Mouse (Mus musculus): Measurements from ENCODE around the gene Ly6g6f. TPM values are rescaled to one million over a fixed set of nuclear protein-coding genes. Genes with fewer than 3 reads are reported as not detected.
A peak's percentile ranks its signal among the peaks of the same experiment; 100 is the strongest.

The Ly6g6f gene
- total RNA-seq, 2 experiments from 2014 or later, result not detected

- DNase-seq, result no peak
These were observed 7.6 kb downstream of the Ly6g6f start, which contains the start of gene Ly6g6d for GRCm38 (mm10) chr17:35077786-35078233. Gene Ly6g6d, minus strand, starts transcription at chr17:35078065.

DNA sequence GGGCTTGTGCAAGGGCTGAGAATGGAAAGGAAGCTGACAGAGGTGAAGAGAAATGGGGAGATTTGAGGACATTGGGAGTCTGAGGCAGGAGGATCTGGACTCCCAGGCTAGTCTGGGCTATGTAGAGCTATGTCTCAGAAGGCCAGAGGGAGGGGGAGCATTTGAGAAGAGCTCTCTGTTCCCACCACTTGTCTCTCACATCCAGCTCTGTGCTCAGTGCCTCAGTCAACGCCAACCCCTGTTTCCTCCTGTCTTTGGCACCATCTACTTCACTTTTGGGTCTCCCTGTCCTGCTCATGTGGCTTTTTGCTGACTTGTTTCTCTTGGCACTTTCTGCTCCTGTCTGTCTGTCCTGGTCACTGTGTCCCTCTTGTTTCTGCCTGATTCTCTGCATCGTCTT is 8.1 kb downstream of the Ly6g6f start:
- DNase-seq, result no peak

DNA sequence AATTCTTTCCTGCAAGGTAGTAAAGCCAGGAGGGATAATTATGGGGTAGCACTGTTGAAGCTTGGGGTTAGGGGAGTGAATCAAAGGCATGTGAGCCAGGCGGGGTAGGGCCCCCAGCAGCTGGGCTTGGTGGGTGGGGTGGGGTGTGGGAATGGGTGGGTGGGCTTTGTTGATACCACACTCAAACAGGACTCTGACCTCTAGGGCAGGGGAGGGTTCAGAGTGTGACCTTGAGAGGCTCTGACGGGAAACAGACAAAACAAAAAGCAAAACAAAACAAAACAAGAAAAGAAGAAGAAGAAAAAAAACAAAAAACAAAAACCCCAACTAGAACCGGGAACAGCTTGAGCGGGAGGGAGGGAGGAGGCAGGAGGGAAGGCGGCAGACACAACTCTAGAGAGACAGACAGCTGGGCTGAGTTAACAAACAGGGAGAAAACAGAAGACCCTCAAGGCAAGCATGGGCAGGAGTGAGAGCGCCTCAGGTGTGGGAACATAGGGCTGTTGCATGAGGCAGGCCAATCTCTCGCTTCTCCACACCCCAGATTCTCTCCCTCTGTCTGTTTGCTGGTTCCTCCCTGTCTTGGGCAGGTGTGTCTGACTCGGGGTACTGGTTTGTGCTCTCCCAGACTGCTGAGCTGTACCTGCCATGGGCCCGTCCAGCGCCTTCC is 8.8 kb downstream of the Ly6g6f start, which contains the start of gene Ly6g6e:
Gene Ly6g6e (plus strand): TSS at position 396 of the 670 bp plus-strand sequence.
- no peak for DNase-seq

- DNase-seq, result no peak
These were observed 11.3 kb downstream of the Ly6g6f start for GRCm38 (mm10) chr17:35074097-35074496.

DNA sequence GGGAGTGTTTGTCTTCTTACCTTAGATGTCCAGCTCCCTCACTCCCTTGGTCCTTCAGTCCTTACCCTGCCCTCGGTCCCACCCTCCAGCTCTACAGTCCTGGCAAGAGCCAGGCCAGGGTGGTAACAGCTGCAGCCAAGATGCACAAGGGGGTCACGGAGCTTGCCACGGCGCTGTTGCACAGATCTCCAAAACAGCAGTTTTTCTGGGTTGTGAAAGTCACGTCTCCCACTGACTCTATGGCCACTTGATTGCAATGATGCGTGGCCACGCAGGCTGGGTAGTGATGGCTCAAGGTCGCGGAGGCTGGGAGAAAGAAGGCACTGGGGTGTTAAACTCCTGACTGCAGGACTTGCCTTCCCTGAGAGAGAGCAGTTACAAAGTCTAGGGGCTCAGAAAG is 14.0 kb downstream of the Ly6g6f start:
- no peak for DNase-seq

- no peak for DNase-seq
These were observed 14.7 kb downstream of the Ly6g6f start for GRCm38 (mm10) chr17:35070556-35071229.

DNA sequence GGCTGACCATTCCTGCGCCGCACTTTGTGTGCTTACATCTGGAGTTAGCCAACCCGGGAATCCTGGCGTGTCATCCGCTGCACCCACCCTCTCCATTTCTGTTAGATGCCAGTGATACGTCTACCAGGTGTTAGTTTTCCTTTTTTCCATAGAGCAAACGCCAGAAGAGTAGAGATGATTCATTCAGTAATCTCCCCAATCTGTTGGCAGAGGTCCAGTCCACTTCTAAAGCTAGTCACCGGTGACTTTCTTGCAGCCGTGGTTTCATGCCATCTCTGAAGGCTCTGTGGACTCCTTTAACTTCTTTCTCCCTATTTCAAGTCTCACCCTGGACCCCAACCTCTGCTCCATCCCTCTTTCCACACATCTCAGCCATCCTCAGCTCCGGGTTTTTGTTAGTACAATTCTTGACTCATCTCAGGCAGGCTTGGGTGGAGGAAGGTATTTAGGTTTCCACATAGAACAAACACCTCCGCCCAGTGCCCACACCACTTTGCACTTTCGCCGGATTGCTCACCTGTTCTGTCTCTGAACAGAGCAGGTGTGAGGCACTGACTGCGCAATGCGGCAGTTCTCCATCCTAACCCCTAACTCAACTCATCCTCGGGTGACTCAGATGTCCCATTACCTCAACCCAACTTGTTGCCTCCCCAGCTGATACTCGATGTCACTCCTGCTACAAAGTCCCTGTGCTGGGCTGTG is 17.0 kb downstream of the Ly6g6f start:
- no peak for DNase-seq

GRCm38 (mm10) chr17:35066084-35066483 is 19.3 kb downstream of the Ly6g6f start, which contains the start of gene Mpig6b:
Gene Mpig6b, minus strand, starts transcription at chr17:35066184.
- DNase-seq, result no peak

GRCm38 (mm10) chr17:35064951-35065947 is 20.2 kb downstream of the Ly6g6f start, which contains the start of gene Ly6g6c:
Gene Ly6g6c, plus strand, starts transcription at chr17:35065388.
- peak; percentile 46 for DNase-seq

DNA sequence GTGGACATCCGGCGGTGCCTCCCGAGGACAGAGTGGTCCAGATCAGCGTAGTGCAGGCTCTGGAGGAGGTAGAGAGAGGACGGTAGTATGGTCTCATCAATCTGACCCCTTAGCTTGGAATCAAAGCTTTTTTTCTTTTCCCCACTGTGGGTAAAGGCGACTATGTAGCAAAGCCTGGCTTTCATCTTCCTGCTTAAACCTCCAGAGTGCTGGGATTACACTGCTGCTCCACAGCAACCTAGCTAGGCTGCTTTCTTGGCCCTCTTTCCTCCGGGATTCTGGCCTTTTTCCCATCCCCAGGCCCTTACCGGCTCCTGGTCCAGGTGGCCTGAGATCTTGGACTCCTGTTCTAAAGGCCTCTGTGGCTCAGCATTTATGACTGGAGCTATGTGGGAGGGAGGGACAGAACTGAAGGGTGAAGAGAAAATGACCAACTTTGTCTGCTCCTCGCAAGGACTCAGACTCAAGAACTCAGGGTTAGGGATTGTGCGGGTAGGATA is 21.0 kb downstream of the Ly6g6f start:
- no peak for DNase-seq

DNA sequence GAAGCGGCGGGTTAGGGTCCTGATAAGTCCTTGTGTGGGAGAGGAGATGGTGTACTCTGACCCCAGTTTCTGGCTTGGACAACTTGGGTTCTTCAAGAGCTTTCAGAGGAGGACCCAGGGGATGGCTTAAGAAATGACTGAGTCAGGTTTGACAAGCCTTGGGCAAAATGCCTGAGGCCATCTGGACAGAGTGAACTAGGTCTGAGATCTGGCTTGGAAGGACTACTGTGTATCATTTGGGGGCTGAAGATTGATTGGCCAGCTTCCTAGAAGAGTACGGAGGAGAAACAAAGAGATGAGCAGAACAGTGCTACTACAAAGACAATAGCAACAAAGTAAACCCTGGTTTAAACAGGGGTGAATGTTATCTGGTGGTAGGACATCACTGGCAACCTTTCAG is 21.9 kb downstream of the Ly6g6f start:
- DNase-seq, result no peak

GRCm38 (mm10) chr17:35061299-35061698 is 24.1 kb downstream of the Ly6g6f start:
- DNase-seq, result no peak

DNA sequence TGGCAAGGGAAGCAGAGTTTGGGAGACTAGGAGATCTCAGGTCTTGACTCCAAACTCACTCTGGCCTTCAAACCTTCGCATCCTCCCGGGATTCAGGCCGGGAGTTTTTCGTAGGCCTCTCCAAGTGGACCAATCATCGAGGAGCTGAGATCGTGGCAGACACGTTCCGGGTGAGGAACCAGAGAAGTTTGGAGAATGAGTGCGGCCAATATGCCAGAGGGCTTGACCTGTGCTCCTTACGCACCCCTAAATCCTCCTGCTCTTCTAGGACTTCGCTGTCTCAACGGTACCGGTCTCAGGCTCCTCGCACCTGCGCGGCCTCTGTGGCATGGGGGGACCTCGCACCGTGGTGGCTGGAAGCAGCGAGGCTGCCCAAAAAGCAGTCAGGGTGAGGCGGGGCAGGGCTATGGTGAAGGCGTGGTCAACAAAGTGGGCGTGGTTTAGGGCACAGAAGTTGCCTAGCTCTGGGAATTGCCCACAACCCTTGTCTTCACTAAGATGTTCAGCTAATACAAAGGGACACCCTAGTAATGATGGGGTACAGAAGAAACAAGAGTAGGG is 24.6 kb downstream of the Ly6g6f start:
- DNase-seq, result peak; percentile 20

- DNase-seq, result peak; percentile 16
These were observed 25.3 kb downstream of the Ly6g6f start for GRCm38 (mm10) chr17:35060071-35060470.

- peak; percentile 89 for DNase-seq
These were observed 26.2 kb downstream of the Ly6g6f start, which contains the start of gene Ddah2 for GRCm38 (mm10) chr17:35058911-35059892. Gene Ddah2, plus strand, starts transcription at chr17:35059035.

GRCm38 (mm10) chr17:35058316-35058715 is 27.1 kb downstream of the Ly6g6f start:
- DNase-seq, result no peak

DNA sequence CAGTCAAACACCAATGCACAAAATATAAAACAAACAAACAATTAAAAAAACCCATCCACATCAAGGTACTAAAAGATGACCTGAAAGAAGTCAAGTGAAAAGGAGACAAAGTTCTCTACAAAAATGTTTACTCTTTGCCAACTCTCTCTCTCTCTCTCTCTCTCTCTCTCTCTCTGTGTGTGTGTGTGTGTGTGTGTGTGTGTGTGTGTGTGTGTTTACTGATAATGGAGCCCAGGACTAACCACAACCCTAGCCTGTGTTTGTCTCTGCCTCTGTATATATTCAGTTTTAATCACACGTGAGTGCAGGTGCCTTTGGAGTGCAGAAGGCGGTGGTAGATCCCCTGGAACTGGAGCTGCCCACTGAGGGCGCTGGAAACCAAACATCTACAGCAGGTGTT is 28.3 kb downstream of the Ly6g6f start:
- DNase-seq, result no peak

DNA sequence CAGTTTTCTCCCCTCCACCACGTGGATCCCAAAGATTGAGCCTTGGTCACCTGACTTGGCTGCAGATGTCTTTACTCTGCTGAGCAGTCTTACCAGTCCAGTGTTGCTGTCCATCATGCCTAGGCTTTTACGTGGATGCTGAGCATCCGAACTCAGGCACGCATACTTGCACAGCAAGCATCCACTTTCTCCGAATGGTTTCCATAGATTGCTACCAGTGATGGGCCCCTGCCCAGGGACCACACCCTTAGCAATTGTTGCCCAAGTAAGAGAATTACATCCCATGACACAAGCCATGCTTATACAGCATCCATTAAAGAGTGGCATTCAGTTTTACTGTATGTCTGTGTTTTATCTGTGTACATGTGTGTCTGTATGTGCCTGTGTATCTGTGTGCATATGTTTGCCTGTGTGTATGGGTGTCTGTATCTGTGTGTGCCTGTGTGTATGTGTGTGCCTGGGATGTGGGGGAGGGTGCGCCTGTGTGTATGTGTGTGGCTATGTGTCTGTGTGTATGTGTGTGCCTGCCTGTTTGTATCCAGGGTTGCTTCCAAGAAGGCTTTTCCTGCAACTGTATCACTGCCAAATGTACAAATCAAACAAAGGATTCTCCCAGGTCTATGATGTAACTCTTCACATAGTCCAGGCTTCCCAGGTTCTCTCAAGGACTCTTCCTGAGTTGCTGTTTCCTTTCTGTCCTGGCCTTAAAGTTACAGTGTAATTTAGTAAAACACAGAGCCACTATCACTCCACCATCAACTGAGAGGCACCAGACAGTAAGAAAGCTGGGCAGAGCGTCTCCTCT is 29.5 kb downstream of the Ly6g6f start:
- no peak for DNase-seq

Data from gastrocnemius, postnatal 25 days (tissue).